Mouse (Mus musculus): Measurements from ENCODE around the gene Emc3. TPM values are rescaled to one million over a fixed set of nuclear protein-coding genes. Genes with fewer than 3 reads are reported as not detected.

The Emc3 gene
- polyA plus RNA-seq, 1 experiment = 37.7 TPM

GRCm38 (mm10) chr6:113501388-113502084 lies 29.9 kb downstream of the Emc3 start, which contains the start of gene Prrt3:
Prrt3 (minus strand) TSS chr6:113501931.
- WGBS = 7% methylated on average over 32 of the region's 32 CpGs
- DNase-seq (ENCODE audit: low read depth, low spot score) = no peak

- DNase-seq (ENCODE audit: low read depth, low spot score) = no peak
- 73% methylated on average over 6 of the region's 6 CpGs for WGBS
Measured at GRCm38 (mm10) chr6:113499346-113499745, 32.1 kb downstream of the Emc3 start.

GRCm38 (mm10) chr6:113495071-113495675 lies 36.3 kb downstream of the Emc3 start:
- no peak for DNase-seq (ENCODE audit: low read depth, low spot score)
- WGBS = 41% methylated on average over 28 of the region's 28 CpGs

GRCm38 (mm10) chr6:113494258-113494788 lies 37.1 kb downstream of the Emc3 start:
- WGBS = 1% methylated on average over 54 of the region's 54 CpGs
- peak; percentile 45 for DNase-seq (ENCODE audit: low read depth, low spot score)

- WGBS = 86% methylated on average over 24 of the region's 24 CpGs
Measured at GRCm38 (mm10) chr6:113492101-113492864, 39.2 kb downstream of the Emc3 start.

GRCm38 (mm10) chr6:113489410-113489809 lies 42.0 kb downstream of the Emc3 start:
- 94% methylated on average over 14 of the region's 14 CpGs for WGBS
- DNase-seq (ENCODE audit: low read depth, low spot score) = no peak

More at GRCm38 (mm10) chr6:113492101-113492864, 39.2 kb downstream of the Emc3 start:
- DNase-seq (ENCODE audit: low read depth, low spot score) = no peak

GRCm38 (mm10) chr6:113487125-113487576 lies 44.3 kb downstream of the Emc3 start:
- 14% methylated on average over 7 of the region's 7 CpGs for WGBS
- peak; percentile 47 for DNase-seq (ENCODE audit: low read depth, low spot score)

- no peak for DNase-seq (ENCODE audit: low read depth, low spot score)
- 11% methylated on average over 10 of the region's 10 CpGs for WGBS
Measured at GRCm38 (mm10) chr6:113483729-113484128, 47.7 kb downstream of the Emc3 start.

GRCm38 (mm10) chr6:113483100-113483615 lies 48.3 kb downstream of the Emc3 start, which contains the start of gene Creld1:
Creld1 (plus strand) TSS chr6:113483297.
- peak; percentile 87 for DNase-seq (ENCODE audit: low read depth, low spot score)
- under 1% methylated on average over 26 of the region's 26 CpGs for WGBS

GRCm38 (mm10) chr6:113482477-113483099 lies 48.9 kb downstream of the Emc3 start:
- 3% methylated on average over 65 of the region's 65 CpGs for WGBS

GRCm38 (mm10) chr6:113480555-113481373 lies 50.7 kb downstream of the Emc3 start:
- 67% methylated on average over 18 of the region's 18 CpGs for WGBS
- no peak for DNase-seq (ENCODE audit: low read depth, low spot score)

More at GRCm38 (mm10) chr6:113482477-113483099, 48.9 kb downstream of the Emc3 start:
- no peak for DNase-seq (ENCODE audit: low read depth, low spot score)

- no peak for DNase-seq (ENCODE audit: low read depth, low spot score)
- 87% methylated on average over 10 of the region's 10 CpGs for WGBS
Measured at GRCm38 (mm10) chr6:113478906-113479305, 52.5 kb downstream of the Emc3 start.

- 46% methylated on average over 7 of the region's 7 CpGs for WGBS
- no peak for DNase-seq (ENCODE audit: low read depth, low spot score)
Measured at GRCm38 (mm10) chr6:113477353-113477752, 54.1 kb downstream of the Emc3 start.

GRCm38 (mm10) chr6:113473715-113474114 lies 57.7 kb downstream of the Emc3 start:
- DNase-seq (ENCODE audit: low read depth, low spot score) = no peak
- 79% methylated on average over 6 of the region's 6 CpGs for WGBS

GRCm38 (mm10) chr6:113473246-113473645 lies 58.2 kb downstream of the Emc3 start:
- WGBS = 35% methylated on average over 2 of the region's 2 CpGs
- DNase-seq (ENCODE audit: low read depth, low spot score) = no peak

- DNase-seq (ENCODE audit: low read depth, low spot score) = no peak
Measured at GRCm38 (mm10) chr6:113472061-113472460, 59.4 kb downstream of the Emc3 start.

GRCm38 (mm10) chr6:113471297-113471936 lies 60.0 kb downstream of the Emc3 start, which contains the start of gene Il17rc:
Il17rc (plus strand) TSS chr6:113471427.
- WGBS = 12% methylated on average over 12 of the region's 12 CpGs
- DNase-seq (ENCODE audit: low read depth, low spot score) = no peak

More at GRCm38 (mm10) chr6:113472061-113472460, 59.4 kb downstream of the Emc3 start:
- WGBS = 40% methylated on average over 10 of the region's 10 CpGs

- DNase-seq (ENCODE audit: low read depth, low spot score) = no peak
- 2% methylated on average over 31 of the region's 31 CpGs for WGBS
Measured at GRCm38 (mm10) chr6:113469432-113469831, 62.0 kb downstream of the Emc3 start.

All from large intestine, adult 2 months (tissue).